Mouse (Mus musculus): ENCODE measurements around the gene Ebf1. TPM values are rescaled to one million over a fixed set of nuclear protein-coding genes. Genes with fewer than 3 reads are reported as not detected.
A peak's percentile ranks its signal among the peaks of the same experiment; 100 is the strongest.

The Ebf1 gene
- polyA plus RNA-seq, 1 experiment, result 38.8 TPM

- H3K27ac ChIP-seq (replicated peaks; ENCODE audit: low read depth, low read length), result peak overlapping the region; percentile 68
- peaks cover 45% of the 10 kb centered on the region for H3K4me1 ChIP-seq (ENCODE audit: control insufficient read depth, insufficient read depth, insufficient read length, low read length)
- no peak overlapping the region for H3K4me3 ChIP-seq (ENCODE audit: insufficient read depth, low read depth, low read length)
These were observed 83.1 kb downstream of the Ebf1 start for GRCm38 (mm10) chr11:44700181-44700580.

DNA sequence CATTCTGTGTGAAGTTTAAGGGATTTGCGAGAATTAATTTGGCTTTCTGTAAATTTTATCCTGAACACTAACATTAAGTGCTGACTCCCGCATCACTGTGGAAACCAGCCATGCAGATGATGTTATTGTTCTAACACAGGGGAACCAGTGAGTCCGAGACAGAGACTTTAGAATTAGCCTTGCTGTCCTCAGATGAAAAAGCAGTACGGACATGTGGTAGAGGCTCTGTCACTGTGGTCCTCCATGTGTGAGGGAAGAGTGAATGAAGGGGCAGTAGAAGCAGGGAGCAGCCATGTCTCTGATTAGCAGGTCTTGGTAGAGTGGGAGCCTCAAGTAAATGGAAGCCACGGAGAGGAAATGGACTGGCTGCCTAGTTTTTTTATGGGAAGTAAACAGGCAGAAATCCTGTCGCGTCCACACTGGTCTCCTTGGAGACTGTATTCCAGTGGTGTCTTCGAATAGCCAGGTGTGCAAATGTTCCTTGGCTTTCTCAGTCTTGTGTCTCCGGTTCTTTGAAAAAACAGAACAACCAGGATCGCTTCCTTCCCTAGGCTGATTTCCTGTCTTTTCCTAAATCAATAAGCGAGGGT is 84.2 kb downstream of the Ebf1 start:
- Histone ChIP-seq H3K4me1 (ENCODE audit: control insufficient read depth, insufficient read depth, insufficient read length, low read length) (peaks cover 50% of the 10 kb centered on the region), H3K4me3 (ENCODE audit: insufficient read depth, low read depth, low read length) (no peak overlapping the region), H3K27ac (replicated peaks; ENCODE audit: low read depth, low read length) (peak overlapping the region; percentile 83)

DNA sequence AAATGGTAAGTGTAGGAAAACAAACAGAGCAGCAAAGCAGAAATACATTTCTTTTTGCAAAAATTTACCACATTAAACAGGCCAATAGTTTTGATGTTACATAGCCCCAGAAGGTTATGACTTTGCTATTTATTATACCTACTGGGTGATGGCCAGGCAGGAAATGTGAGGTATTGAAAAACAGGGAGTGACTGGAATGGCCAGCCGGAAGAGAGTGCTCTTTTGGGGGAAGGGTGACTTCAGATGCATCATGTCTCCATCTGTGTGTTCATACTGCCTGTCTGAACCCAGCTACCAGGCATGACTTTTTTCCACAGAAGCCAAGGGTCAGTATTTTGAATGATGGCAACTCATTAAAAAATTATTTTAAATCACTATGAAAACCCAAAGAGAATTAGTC is 84.7 kb downstream of the Ebf1 start:
- H3K4me1 ChIP-seq (ENCODE audit: control insufficient read depth, insufficient read depth, insufficient read length, low read length), result peaks cover 47% of the 10 kb centered on the region
- H3K4me3 ChIP-seq (ENCODE audit: insufficient read depth, low read depth, low read length), result no peak overlapping the region
- H3K27ac ChIP-seq (replicated peaks; ENCODE audit: low read depth, low read length), result peak overlapping the region; percentile 83

DNA sequence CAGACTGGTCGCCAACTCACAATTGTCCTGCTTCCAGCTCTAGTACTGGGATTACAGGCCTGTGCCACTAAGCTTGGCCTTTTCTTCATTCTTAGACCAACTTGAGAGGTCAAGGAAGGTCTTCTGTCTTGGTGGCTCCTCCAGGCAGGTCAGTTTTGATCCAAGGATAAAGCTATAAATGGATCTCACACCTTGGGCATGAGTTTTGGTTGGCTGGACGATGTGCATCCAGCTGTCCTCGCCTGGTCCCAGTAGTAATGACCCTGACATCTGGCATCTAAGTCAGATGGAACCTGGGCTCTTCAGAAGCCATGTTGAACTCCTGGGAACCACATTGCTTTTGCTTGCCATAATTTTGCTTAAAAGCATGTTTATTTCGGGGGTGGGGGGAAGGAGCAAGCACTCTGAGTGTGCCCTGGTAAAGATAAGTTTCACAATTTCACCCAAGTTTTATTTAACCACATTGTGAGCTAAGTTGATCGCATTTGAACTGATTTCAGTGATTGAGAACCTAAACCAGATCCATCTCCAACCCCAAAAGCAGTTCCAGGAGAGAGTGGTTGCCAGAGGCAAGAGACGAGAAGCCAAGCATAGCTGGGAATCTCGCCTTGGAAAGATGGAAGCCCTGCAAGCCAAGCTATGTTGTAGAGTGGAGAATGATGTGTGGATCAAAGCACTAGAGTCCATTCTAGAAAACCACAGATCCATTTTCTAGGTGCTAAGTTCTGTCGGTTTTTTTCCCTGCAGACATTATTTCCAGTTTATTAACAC is 85.8 kb downstream of the Ebf1 start:
- H3K4me1 ChIP-seq (ENCODE audit: control insufficient read depth, insufficient read depth, insufficient read length, low read length), result peaks cover 43% of the 10 kb centered on the region
- peak overlapping the region; percentile 78 for H3K27ac ChIP-seq (replicated peaks; ENCODE audit: low read depth, low read length)
- no peak overlapping the region for H3K4me3 ChIP-seq (ENCODE audit: insufficient read depth, low read depth, low read length)

GRCm38 (mm10) chr11:44703951-44704350 is 86.8 kb downstream of the Ebf1 start:
- Histone ChIP-seq H3K4me1 (ENCODE audit: control insufficient read depth, insufficient read depth, insufficient read length, low read length) (peaks cover 39% of the 10 kb centered on the region), H3K4me3 (ENCODE audit: insufficient read depth, low read depth, low read length) (no peak overlapping the region), H3K27ac (replicated peaks; ENCODE audit: low read depth, low read length) (peak overlapping the region; percentile 34; the same call in 1 of the 2 replicates)

GRCm38 (mm10) chr11:44705811-44706210 is 88.7 kb downstream of the Ebf1 start:
- peak overlapping the region; percentile 19 for H3K27ac ChIP-seq (replicated peaks; ENCODE audit: low read depth, low read length)
- no peak overlapping the region for H3K4me3 ChIP-seq (ENCODE audit: insufficient read depth, low read depth, low read length)
- peaks cover 28% of the 10 kb centered on the region for H3K4me1 ChIP-seq (ENCODE audit: control insufficient read depth, insufficient read depth, insufficient read length, low read length)

DNA sequence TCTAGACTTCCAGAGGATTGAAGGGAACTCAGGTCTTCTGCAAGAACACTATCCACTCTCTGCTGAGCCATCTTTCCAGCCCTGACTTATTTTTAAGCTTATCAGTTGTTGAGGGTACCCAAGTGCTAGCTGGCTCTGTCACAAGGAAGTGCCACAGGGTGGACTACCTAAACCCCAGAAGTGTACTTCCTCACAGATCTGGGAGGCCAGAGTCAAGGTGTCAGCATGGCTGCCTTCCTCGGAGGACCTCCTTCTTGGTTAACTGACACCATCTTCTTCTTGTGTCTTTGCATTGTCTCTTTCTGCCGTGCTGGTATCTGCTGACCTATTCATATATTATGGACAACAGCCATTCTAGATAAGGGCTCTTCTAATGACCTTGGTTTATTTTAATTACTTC is 89.3 kb downstream of the Ebf1 start:
- Histone ChIP-seq H3K4me1 (ENCODE audit: control insufficient read depth, insufficient read depth, insufficient read length, low read length) (peaks cover 25% of the 10 kb centered on the region; the same call in 1 of the 2 replicates), H3K4me3 (ENCODE audit: insufficient read depth, low read depth, low read length) (no peak overlapping the region), H3K27ac (replicated peaks; ENCODE audit: low read depth, low read length) (0 out of 2 replicates have a peak overlapping the region, but pooled peaks have one; percentile 1)

- peaks cover 16% of the 10 kb centered on the region; the same call in 1 of the 2 replicates for H3K4me1 ChIP-seq (ENCODE audit: control insufficient read depth, insufficient read depth, insufficient read length, low read length)
- H3K27ac ChIP-seq (replicated peaks; ENCODE audit: low read depth, low read length), result peak overlapping the region; percentile 75
- no peak overlapping the region for H3K4me3 ChIP-seq (ENCODE audit: insufficient read depth, low read depth, low read length)
These were observed 90.5 kb downstream of the Ebf1 start for GRCm38 (mm10) chr11:44707381-44708289.

- Histone ChIP-seq H3K4me1 (ENCODE audit: control insufficient read depth, insufficient read depth, insufficient read length, low read length) (peaks cover 10% of the 10 kb centered on the region; the same call in 1 of the 2 replicates), H3K27ac (replicated peaks; ENCODE audit: low read depth, low read length) (peak overlapping the region; percentile 75), H3K4me3 (ENCODE audit: insufficient read depth, low read depth, low read length) (no peak overlapping the region)
These were observed 91.2 kb downstream of the Ebf1 start for GRCm38 (mm10) chr11:44708290-44708685.

GRCm38 (mm10) chr11:44709073-44709618 is 92.0 kb downstream of the Ebf1 start:
- Histone ChIP-seq H3K27ac (replicated peaks; ENCODE audit: low read depth, low read length) (peak overlapping the region; percentile 54; the same call in 1 of the 2 replicates), H3K4me1 (ENCODE audit: control insufficient read depth, insufficient read depth, insufficient read length, low read length) (peaks cover 12% of the 10 kb centered on the region; the same call in 1 of the 2 replicates)

GRCm38 (mm10) chr11:44709869-44710460 is 92.8 kb downstream of the Ebf1 start:
- Histone ChIP-seq H3K4me3 (ENCODE audit: insufficient read depth, low read depth, low read length) (no peak overlapping the region), H3K27ac (replicated peaks; ENCODE audit: low read depth, low read length) (peak overlapping the region; percentile 21), H3K4me1 (ENCODE audit: control insufficient read depth, insufficient read depth, insufficient read length, low read length) (peaks cover 19% of the 10 kb centered on the region)

More at GRCm38 (mm10) chr11:44709073-44709618, 92.0 kb downstream of the Ebf1 start:
- H3K4me3 ChIP-seq (ENCODE audit: insufficient read depth, low read depth, low read length), result no peak overlapping the region

GRCm38 (mm10) chr11:44710861-44711260 is 93.7 kb downstream of the Ebf1 start:
- Histone ChIP-seq H3K4me3 (ENCODE audit: insufficient read depth, low read depth, low read length) (no peak overlapping the region), H3K4me1 (ENCODE audit: control insufficient read depth, insufficient read depth, insufficient read length, low read length) (peaks cover 16% of the 10 kb centered on the region), H3K27ac (replicated peaks; ENCODE audit: low read depth, low read length) (no peak overlapping the region)

- Histone ChIP-seq H3K4me1 (ENCODE audit: control insufficient read depth, insufficient read depth, insufficient read length, low read length) (peaks cover 16% of the 10 kb centered on the region), H3K4me3 (ENCODE audit: insufficient read depth, low read depth, low read length) (no peak overlapping the region), H3K27ac (replicated peaks; ENCODE audit: low read depth, low read length) (peak overlapping the region; percentile 33)
These were observed 97.1 kb downstream of the Ebf1 start for GRCm38 (mm10) chr11:44714188-44714587.

GRCm38 (mm10) chr11:44715776-44716175 is 98.7 kb downstream of the Ebf1 start:
- Histone ChIP-seq H3K27ac (replicated peaks; ENCODE audit: low read depth, low read length) (peak overlapping the region; percentile 88), H3K4me1 (ENCODE audit: control insufficient read depth, insufficient read depth, insufficient read length, low read length) (peaks cover 16% of the 10 kb centered on the region)

More at GRCm38 (mm10) chr11:44715776-44716175, 98.7 kb downstream of the Ebf1 start:
- H3K4me3 ChIP-seq (ENCODE audit: insufficient read depth, low read depth, low read length), result no peak overlapping the region

Measured in brown adipose tissue, adult 24 weeks (tissue).